8 mouse cellular contexts compared by ENCODE assay signal in genomic region chr14:74990504-74990903, GRCm38 (mm10). TPM values are rescaled to one million over a fixed set of nuclear protein-coding genes. Genes with fewer than 3 reads are reported as not detected.
DNase-seq lines count a peak whose midpoint lies in the region; ATAC-seq and TF ChIP-seq lines count a peak whose summit lies in the region.

No protein-coding gene starts in this region.

- no peaks in the 10 kb centered on the region for H3K36me3 ChIP-seq in intestine, postnatal 0 days (ENCODE audit: control insufficient read depth, insufficient read depth)

- DNase-seq in gastrocnemius, adult 2 months: no peak
- DNase-seq in gastrocnemius, postnatal 14 days: no peak
- DNase-seq in ovary, postnatal 14 days (ENCODE audit: low spot score): peak; percentile 14
- no peak for DNase-seq in ovary, adult 18-20 months (ENCODE audit: low spot score)
- peak; percentile 81 for DNase-seq in retina, postnatal 1 day
- DNase-seq in layer of hippocampus, postnatal 36 days: no peak

- H3K27ac ChIP-seq in gastrocnemius, adult 2 months: no peak overlapping the region
- no peak overlapping the region for H3K27ac ChIP-seq in intestine, postnatal 0 days (ENCODE audit: low read depth, low read length)

- TF ChIP-seq CTCF in gastrocnemius, adult 2 months (IDR thresholded peaks at IDR 0.05): peak; percentile 71
- TF ChIP-seq CTCF in intestine, postnatal 0 days (IDR thresholded peaks at IDR 0.05; ENCODE audit: low read depth): peak; percentile 82

- H3K9me3 ChIP-seq in intestine, postnatal 0 days (ENCODE audit: control insufficient read depth): no peaks in the 10 kb centered on the region

- 2% methylated on average over 1 of the region's 1 CpGs for WGBS in intestine, postnatal 0 days

- H3K27me3 ChIP-seq in intestine, postnatal 0 days (replicated peaks; ENCODE audit: control insufficient read depth, insufficient read depth, low read length): no peaks in the 10 kb centered on the region

- peak; percentile 73; the same call in 1 of the 2 replicates for ATAC-seq in common myeloid progenitor, adult 5-6 weeks (replicated peaks; ENCODE audit: low read depth, poor library complexity, severe bottlenecking)
- ATAC-seq in intestine, postnatal 0 days: no peak

- no peak overlapping the region for H3K4me3 ChIP-seq in gastrocnemius, adult 2 months
- H3K4me3 ChIP-seq in intestine, postnatal 0 days (ENCODE audit: low read depth, low read length): no peak overlapping the region

- H3K4me1 ChIP-seq in intestine, postnatal 0 days (replicated peaks; ENCODE audit: control insufficient read depth, insufficient read depth, low read length): no peaks in the 10 kb centered on the region

- no peak overlapping the region for H3K9ac ChIP-seq in intestine, postnatal 0 days (ENCODE audit: low read depth, low read length)

- H3K4me2 ChIP-seq in intestine, postnatal 0 days (replicated peaks; ENCODE audit: low read depth): no peak overlapping the region

- intact Hi-C loops in gastrocnemius, adult 2 months (cut with DNase I): loop anchor here (1.0 to 5.0 kb wide), 3 partner anchors 42 to 227 kb away; no protein-coding TSS in a partner anchor
- intact Hi-C loops in gastrocnemius, postnatal 14 days (cut with DNase I; ENCODE audit: low total_unique reads): loop anchor here (5.0 kb wide), 1 partner anchor 203 kb away; no protein-coding TSS in a partner anchor

RNA-seq across cellular contexts. Expression of gene Rubcnl, which starts 25.3 kb away (rescaled TPM):
- total RNA-seq in gastrocnemius, adult 2 months (2021): under 1 TPM; 0.08 to 0.18 TPM
- under 1 TPM; 0.21 to 0.29 TPM for total RNA-seq in gastrocnemius, postnatal 14 days (2021)
- total RNA-seq in common myeloid progenitor, adult 5-6 weeks (2017): 3.8 and 4.0 TPM in 2 replicates
- polyA plus RNA-seq in intestine, postnatal 0 days (2015; fragmentation: Nextera tagmentation; extraction: Ambion mirVana): 0.22 and 0.26 TPM in 2 replicates
- 1 to 10 TPM in 1 of 2 experiments, under 1 TPM in 1; 0.85 to 1.3 TPM for total RNA-seq in layer of hippocampus, postnatal 36 days (2021)

RNA-seq across cellular contexts. Expression of gene Lrch1, which starts 42.8 kb away (rescaled TPM):
- 1 to 10 TPM; 3.0 to 4.4 TPM for total RNA-seq in gastrocnemius, adult 2 months (2021)
- total RNA-seq in gastrocnemius, postnatal 14 days (2021): 1 to 10 TPM; 5.5 to 6.6 TPM
- 15.9 and 16.8 TPM in 2 replicates for total RNA-seq in common myeloid progenitor, adult 5-6 weeks (2017)
- 4.2 and 4.4 TPM in 2 replicates for polyA plus RNA-seq in intestine, postnatal 0 days (2015; fragmentation: Nextera tagmentation; extraction: Ambion mirVana)
- total RNA-seq in layer of hippocampus, postnatal 36 days (2021): 10 to 100 TPM; 15.7 to 18.7 TPM

Comparison
In these comparisons a context has a peak if more than half of its experiments do, and no peak if none do; other contexts are left out.
1. DNase-seq: peak in ovary, postnatal 14 days (single experiment) and retina, postnatal 1 day (single experiment); none in gastrocnemius, adult 2 months (single experiment), gastrocnemius, postnatal 14 days (single experiment), ovary, adult 18-20 months (single experiment) and layer of hippocampus, postnatal 36 days (0 of 2).